Mouse (Mus musculus): ENCODE measurements around the gene Traf4. TPM values are rescaled to one million over a fixed set of nuclear protein-coding genes. Genes with fewer than 3 reads are reported as not detected.

The Traf4 gene
- polyA plus RNA-seq, 1 experiment from 2014 or later, result 126 TPM

GRCm38 (mm10) chr11:78180081-78180761, 14.8 kb upstream of the Traf4 start:
- Histone ChIP-seq H3K4me2 (replicated peaks) (peak overlapping the region; percentile 83), H3K4me3 (no peak overlapping the region)
- WGBS, result 79% methylated on average over 6 of the region's 6 CpGs

GRCm38 (mm10) chr11:78179438-78179999, 14.1 kb upstream of the Traf4 start:
- peak overlapping the region; percentile 68 for H3K9ac ChIP-seq (replicated peaks)
- H3K27me3 ChIP-seq, result peaks cover 7% of the 10 kb centered on the region; the same call in 1 of the 2 replicates
- no peak for ATAC-seq (ENCODE audit: low FRiP score, low read depth)
- WGBS, result 34% methylated on average over 8 of the region's 8 CpGs
- peak overlapping the region; percentile 68 for H3K4me3 ChIP-seq
- H3K27ac ChIP-seq (replicated peaks), result peak overlapping the region; percentile 90
- H3K9me3 ChIP-seq, result no peaks in the 10 kb centered on the region
- H3K4me2 ChIP-seq (replicated peaks), result peak overlapping the region; percentile 83
- peaks cover 30% of the 10 kb centered on the region for H3K36me3 ChIP-seq
- H3K4me1 ChIP-seq, result peaks cover 47% of the 10 kb centered on the region

More at GRCm38 (mm10) chr11:78180081-78180761, 14.8 kb upstream of the Traf4 start:
- Histone ChIP-seq H3K27ac (replicated peaks) (no peak overlapping the region), H3K4me1 (peaks cover 47% of the 10 kb centered on the region), H3K27me3 (peaks cover 7% of the 10 kb centered on the region; the same call in 1 of the 2 replicates), H3K9me3 (no peaks in the 10 kb centered on the region), H3K36me3 (peaks cover 30% of the 10 kb centered on the region), H3K9ac (replicated peaks) (no peak overlapping the region; the same call in 1 of the 2 replicates)
- no peak for ATAC-seq (ENCODE audit: low FRiP score, low read depth)

- peak overlapping the region; percentile 90 for H3K27ac ChIP-seq (replicated peaks)
- 0 out of 2 replicates have a peak, but pooled peaks have one; percentile 7 for ATAC-seq (ENCODE audit: low FRiP score, low read depth)
- H3K4me3 ChIP-seq, result peak overlapping the region; percentile 68
- H3K4me2 ChIP-seq (replicated peaks), result peak overlapping the region; percentile 83
- H3K9ac ChIP-seq (replicated peaks), result peak overlapping the region; percentile 68
- H3K36me3 ChIP-seq, result peaks cover 30% of the 10 kb centered on the region
- H3K27me3 ChIP-seq, result peaks cover 7% of the 10 kb centered on the region; the same call in 1 of the 2 replicates
- peaks cover 47% of the 10 kb centered on the region for H3K4me1 ChIP-seq
- WGBS, result under 1% methylated on average over 29 of the region's 29 CpGs
- no peaks in the 10 kb centered on the region for H3K9me3 ChIP-seq
Observed at GRCm38 (mm10) chr11:78178859-78179437, 13.6 kb upstream of the Traf4 start.

- Histone ChIP-seq H3K4me3 (peak overlapping the region; percentile 68), H3K27ac (replicated peaks) (peak overlapping the region; percentile 90), H3K36me3 (peaks cover 30% of the 10 kb centered on the region), H3K4me2 (replicated peaks) (peak overlapping the region; percentile 83), H3K27me3 (peaks cover 7% of the 10 kb centered on the region; the same call in 1 of the 2 replicates), H3K4me1 (peaks cover 47% of the 10 kb centered on the region), H3K9ac (replicated peaks) (peak overlapping the region; percentile 68), H3K9me3 (no peaks in the 10 kb centered on the region)
- ATAC-seq (ENCODE audit: low FRiP score, low read depth), result peak; percentile 80
- under 1% methylated on average over 78 of the region's 84 CpGs for WGBS
Observed at GRCm38 (mm10) chr11:78177903-78178858, 12.8 kb upstream of the Traf4 start.

GRCm38 (mm10) chr11:78177437-78177836, 12.0 kb upstream of the Traf4 start:
- Histone ChIP-seq H3K4me3 (peak overlapping the region; percentile 68), H3K9me3 (no peaks in the 10 kb centered on the region), H3K36me3 (peaks cover 30% of the 10 kb centered on the region), H3K4me1 (peaks cover 46% of the 10 kb centered on the region), H3K9ac (replicated peaks) (no peak overlapping the region; the same call in 1 of the 2 replicates), H3K27ac (replicated peaks) (peak overlapping the region; percentile 90; the same call in 1 of the 2 replicates), H3K27me3 (peaks cover 7% of the 10 kb centered on the region; the same call in 1 of the 2 replicates), H3K4me2 (replicated peaks) (peak overlapping the region; percentile 83)
- no peak for ATAC-seq (ENCODE audit: low FRiP score, low read depth)
- 2% methylated on average over 10 of the region's 10 CpGs for WGBS

GRCm38 (mm10) chr11:78176905-78177331, 11.5 kb upstream of the Traf4 start:
- Histone ChIP-seq H3K27me3 (peaks cover 7% of the 10 kb centered on the region; the same call in 1 of the 2 replicates), H3K36me3 (peaks cover 26% of the 10 kb centered on the region), H3K9me3 (no peaks in the 10 kb centered on the region), H3K9ac (replicated peaks) (peak overlapping the region; percentile 51), H3K27ac (replicated peaks) (0 out of 2 replicates have a peak overlapping the region, but pooled peaks have one; percentile 67), H3K4me3 (peak overlapping the region; percentile 68), H3K4me1 (peaks cover 41% of the 10 kb centered on the region), H3K4me2 (replicated peaks) (peak overlapping the region; percentile 83)
- WGBS, result 2% methylated on average over 23 of the region's 23 CpGs
- ATAC-seq (ENCODE audit: low FRiP score, low read depth), result no peak

GRCm38 (mm10) chr11:78176402-78176862, 11.0 kb upstream of the Traf4 start, which contains the start of the genes Nek8 and Tlcd1:
TSS of gene Nek8 (minus strand) at chr11:78176675.
TSS of gene Tlcd1 (plus strand) at chr11:78176711.
- H3K4me2 ChIP-seq (replicated peaks), result peak within 1 kb of the TSS; percentile 83

GRCm38 (mm10) chr11:78175771-78176401, 10.5 kb upstream of the Traf4 start:
- Histone ChIP-seq H3K9ac (replicated peaks) (peak overlapping the region; percentile 51; the same call in 1 of the 2 replicates), H3K27ac (replicated peaks) (peak overlapping the region; percentile 67), H3K4me2 (replicated peaks) (peak overlapping the region; percentile 83), H3K4me3 (peak overlapping the region; percentile 68), H3K36me3 (peaks cover 16% of the 10 kb centered on the region), H3K4me1 (peaks cover 36% of the 10 kb centered on the region), H3K27me3 (peaks cover 7% of the 10 kb centered on the region; the same call in 1 of the 2 replicates), H3K9me3 (no peaks in the 10 kb centered on the region)
- no peak; the same call in 1 of the 2 replicates for ATAC-seq (ENCODE audit: low FRiP score, low read depth)
- 7% methylated on average over 9 of the region's 10 CpGs for WGBS

More at GRCm38 (mm10) chr11:78176402-78176862, 11.0 kb upstream of the Traf4 start, which contains the start of the genes Nek8 and Tlcd1:
- Histone ChIP-seq H3K9ac (replicated peaks) (peak within 1 kb of the TSS; percentile 51), H3K4me1 (peaks cover 36% of the 10 kb centered on the region), H3K27me3 (peaks cover 7% of the 10 kb centered on the region; the same call in 1 of the 2 replicates), H3K4me3 (peak within 1 kb of the TSS; percentile 68), H3K36me3 (peaks cover 21% of the 10 kb centered on the region), H3K27ac (replicated peaks) (peak within 1 kb of the TSS; percentile 90), H3K9me3 (no peaks in the 10 kb centered on the region)
- ATAC-seq (ENCODE audit: low FRiP score, low read depth), result peak; percentile 54
- under 1% methylated on average over 32 of the region's 32 CpGs for WGBS

- peaks cover 7% of the 10 kb centered on the region; the same call in 1 of the 2 replicates for H3K27me3 ChIP-seq
- no peak overlapping the region for H3K4me2 ChIP-seq (replicated peaks)
- 87% methylated on average over 3 of the region's 3 CpGs for WGBS
- no peak for ATAC-seq (ENCODE audit: low FRiP score, low read depth)
- peaks cover 24% of the 10 kb centered on the region for H3K4me1 ChIP-seq
- no peak overlapping the region for H3K9ac ChIP-seq (replicated peaks)
- H3K36me3 ChIP-seq, result peaks cover 2% of the 10 kb centered on the region
- no peak overlapping the region for H3K27ac ChIP-seq (replicated peaks)
- no peaks in the 10 kb centered on the region for H3K9me3 ChIP-seq
- no peak overlapping the region for H3K4me3 ChIP-seq
Observed at GRCm38 (mm10) chr11:78174506-78174905, 9.1 kb upstream of the Traf4 start.

- Histone ChIP-seq H3K9ac (replicated peaks) (no peak overlapping the region), H3K4me3 (no peak overlapping the region), H3K27me3 (peaks cover 10% of the 10 kb centered on the region; the same call in 1 of the 2 replicates), H3K27ac (replicated peaks) (no peak overlapping the region), H3K4me2 (replicated peaks) (no peak overlapping the region), H3K36me3 (no peaks in the 10 kb centered on the region), H3K4me1 (peaks cover 12% of the 10 kb centered on the region), H3K9me3 (no peaks in the 10 kb centered on the region)
- ATAC-seq (ENCODE audit: low FRiP score, low read depth), result no peak
- 89% methylated on average over 19 of the region's 19 CpGs for WGBS
Observed at GRCm38 (mm10) chr11:78172748-78173383, 7.5 kb upstream of the Traf4 start.
